Mouse (Mus musculus) right cerebral cortex, postnatal 25 days (tissue): Measurements from ENCODE around the gene Cxcr5.

Source experiments
- DNase-seq: peaks from one replicate; pipeline ENCODE4 v3.0.0; 2022

Gene Cxcr5

GRCm38 (mm10) chr9:44532991-44533580 lies 28.6 kb downstream of the Cxcr5 start:
- DNase-seq: no peak

DNA sequence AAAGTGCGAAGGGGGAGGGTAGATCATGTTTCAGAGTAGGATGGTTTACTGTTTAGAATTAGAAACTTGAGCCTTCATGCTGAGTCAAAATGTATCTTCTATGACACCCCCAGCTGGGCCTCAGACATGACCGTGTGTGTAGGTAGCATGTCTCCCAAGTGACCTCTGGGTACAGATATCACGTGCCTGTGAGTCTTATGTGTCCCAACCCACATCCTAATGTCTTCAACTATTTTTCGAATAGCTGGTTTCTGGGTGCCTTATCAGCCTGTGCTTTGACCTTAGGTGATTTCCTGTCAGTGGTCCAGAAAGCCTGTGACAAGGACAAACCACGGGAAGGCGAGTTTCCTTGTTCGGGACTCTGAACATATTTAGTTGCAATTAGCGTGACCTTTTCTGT lies 33.3 kb downstream of the Cxcr5 start:
- DNase-seq: no peak

DNA sequence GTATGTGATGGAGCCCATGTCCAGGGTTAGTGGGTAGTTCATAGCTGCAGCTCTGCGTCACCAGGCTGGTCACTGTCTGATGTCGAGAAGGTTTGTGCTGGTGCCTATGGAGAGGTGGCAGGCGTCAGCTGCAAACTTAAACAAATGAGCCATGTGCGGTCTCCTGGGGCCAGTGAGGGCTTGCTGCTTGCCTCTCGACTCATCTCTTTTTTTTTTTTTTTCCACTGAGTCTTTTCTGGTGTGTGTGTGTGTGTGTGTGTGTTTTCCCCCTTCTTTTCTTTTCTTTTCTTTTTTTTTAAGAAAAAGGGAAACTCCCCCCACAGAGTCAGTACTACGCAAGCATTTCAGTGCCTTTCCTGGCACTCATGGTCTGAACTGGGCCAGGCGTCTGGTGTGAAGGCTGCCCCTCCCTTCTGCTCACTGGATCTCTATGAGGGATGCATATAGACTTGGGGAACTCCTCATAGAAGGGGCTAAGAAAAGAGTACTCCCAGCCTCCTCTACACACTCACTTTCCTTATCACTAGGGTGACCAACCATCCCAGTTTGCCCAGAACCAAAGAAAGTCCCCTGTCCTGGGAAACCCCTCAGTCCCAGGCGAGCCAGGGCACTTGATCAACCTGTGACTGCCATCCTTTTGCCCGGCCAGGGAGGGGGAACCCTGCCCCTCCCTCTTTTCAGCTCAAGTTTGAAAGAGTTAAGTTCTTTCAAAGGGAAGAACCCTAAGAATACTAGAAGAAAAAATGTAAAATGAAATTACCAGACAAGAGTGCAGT lies 35.2 kb downstream of the Cxcr5 start:
- DNase-seq: no peak

GRCm38 (mm10) chr9:44525589-44525988 lies 36.1 kb downstream of the Cxcr5 start:
- DNase-seq: no peak

- DNase-seq: no peak
Measured at GRCm38 (mm10) chr9:44525001-44525400, 36.7 kb downstream of the Cxcr5 start.

GRCm38 (mm10) chr9:44524235-44524826 lies 37.3 kb downstream of the Cxcr5 start:
- DNase-seq: no peak

GRCm38 (mm10) chr9:44523686-44524085 lies 38.0 kb downstream of the Cxcr5 start:
- DNase-seq: no peak

DNA sequence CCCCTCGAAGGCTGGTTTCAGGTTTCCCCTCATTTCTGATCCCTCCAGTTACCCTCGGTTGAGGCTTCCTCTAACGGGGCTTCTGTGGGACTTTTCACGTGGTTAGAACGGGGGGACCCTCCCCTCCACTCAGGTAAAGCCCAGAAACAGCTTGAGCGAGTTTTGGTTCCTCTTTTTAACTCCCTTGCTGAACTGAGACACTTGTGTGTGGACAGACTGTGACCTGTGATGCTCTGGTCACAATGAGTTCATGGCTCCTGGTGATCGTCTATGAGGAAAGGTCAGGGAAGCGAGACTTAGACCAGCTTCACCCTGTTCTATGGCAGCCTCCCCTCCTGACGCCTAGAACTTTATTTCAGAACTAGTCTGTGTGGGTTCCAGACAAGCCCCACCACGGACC lies 39.8 kb downstream of the Cxcr5 start:
- no peak for DNase-seq

- DNase-seq: no peak
Measured at GRCm38 (mm10) chr9:44518068-44518467, 43.6 kb downstream of the Cxcr5 start.

GRCm38 (mm10) chr9:44517368-44517767 lies 44.3 kb downstream of the Cxcr5 start:
- DNase-seq: no peak

GRCm38 (mm10) chr9:44515891-44516290 lies 45.8 kb downstream of the Cxcr5 start:
- no peak for DNase-seq

- DNase-seq: no peak
Measured at GRCm38 (mm10) chr9:44515131-44515751, 46.4 kb downstream of the Cxcr5 start.

DNA sequence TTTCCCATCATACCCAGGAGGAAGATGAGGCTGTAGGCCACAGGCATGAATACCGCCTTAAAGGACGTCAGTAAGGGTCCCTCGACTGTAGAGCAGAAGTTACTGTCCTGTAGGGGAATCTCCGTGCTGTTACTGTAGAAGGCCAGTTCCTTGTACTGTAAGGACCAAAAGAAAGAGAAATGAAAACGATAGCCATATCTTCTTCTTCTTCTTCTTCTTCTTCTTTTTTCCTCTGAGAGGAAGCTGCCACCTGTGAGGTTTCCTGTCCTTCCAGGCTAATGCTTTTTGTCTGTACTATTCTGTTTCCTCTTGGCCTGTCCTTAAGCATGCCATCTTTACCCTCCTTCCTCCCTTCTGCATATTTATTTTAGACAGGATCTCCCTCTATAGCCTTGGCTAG lies 47.5 kb downstream of the Cxcr5 start:
- DNase-seq: no peak

DNA sequence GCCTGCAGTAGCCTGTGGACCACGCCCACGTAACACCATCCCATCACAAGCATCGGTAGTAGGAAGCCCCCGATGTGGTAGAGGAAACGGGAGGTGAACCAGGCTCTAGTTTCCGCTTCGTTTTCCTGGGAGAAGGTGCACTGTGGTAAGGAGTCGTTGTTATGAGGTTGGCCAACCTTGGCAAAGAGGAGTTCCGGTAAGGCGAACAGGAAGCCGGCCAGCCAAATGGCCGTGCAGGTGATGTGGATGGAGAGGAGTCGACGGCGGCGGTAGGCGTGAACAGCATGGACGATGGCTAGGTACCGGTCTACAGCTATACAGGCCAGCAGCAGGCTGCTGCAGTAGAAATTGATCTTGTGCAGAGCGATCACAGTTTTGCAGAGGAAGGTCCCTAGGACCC lies 48.1 kb downstream of the Cxcr5 start:
- no peak for DNase-seq

DNA sequence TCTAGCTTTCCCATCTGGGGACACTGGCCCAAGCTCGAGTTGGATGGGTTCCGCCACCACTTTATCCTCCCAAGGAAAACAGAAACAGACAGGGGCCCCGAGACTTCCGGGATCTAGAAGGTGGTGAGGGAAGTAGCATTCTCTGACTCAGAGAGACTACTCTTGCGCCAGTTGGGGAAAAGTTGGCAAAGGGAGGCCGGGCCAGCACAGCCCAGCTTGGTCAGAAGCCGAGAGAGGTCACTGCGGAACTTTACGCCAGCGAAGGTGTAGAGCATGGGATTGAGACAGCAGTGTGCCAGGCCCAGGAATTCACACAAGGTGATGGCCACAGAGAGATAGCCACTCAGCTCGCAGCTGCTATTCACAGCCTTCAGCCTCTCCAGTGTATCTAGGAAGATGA lies 48.6 kb downstream of the Cxcr5 start:
- DNase-seq: no peak

DNA sequence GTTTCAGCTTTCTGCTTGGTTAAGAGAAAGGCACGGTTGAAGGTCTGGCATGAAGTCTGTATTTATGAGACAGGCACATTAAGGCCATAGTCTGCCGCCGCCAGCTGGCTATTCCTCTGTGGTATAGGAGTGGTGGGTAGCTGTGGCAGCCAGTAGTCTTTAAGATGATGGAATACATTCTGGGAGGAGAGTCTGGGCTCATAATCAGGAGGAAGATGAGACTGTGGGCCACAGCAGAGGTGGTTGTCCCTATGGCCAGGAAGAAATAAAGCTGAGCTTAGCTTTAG lies 49.0 kb downstream of the Cxcr5 start:
- no peak for DNase-seq

DNA sequence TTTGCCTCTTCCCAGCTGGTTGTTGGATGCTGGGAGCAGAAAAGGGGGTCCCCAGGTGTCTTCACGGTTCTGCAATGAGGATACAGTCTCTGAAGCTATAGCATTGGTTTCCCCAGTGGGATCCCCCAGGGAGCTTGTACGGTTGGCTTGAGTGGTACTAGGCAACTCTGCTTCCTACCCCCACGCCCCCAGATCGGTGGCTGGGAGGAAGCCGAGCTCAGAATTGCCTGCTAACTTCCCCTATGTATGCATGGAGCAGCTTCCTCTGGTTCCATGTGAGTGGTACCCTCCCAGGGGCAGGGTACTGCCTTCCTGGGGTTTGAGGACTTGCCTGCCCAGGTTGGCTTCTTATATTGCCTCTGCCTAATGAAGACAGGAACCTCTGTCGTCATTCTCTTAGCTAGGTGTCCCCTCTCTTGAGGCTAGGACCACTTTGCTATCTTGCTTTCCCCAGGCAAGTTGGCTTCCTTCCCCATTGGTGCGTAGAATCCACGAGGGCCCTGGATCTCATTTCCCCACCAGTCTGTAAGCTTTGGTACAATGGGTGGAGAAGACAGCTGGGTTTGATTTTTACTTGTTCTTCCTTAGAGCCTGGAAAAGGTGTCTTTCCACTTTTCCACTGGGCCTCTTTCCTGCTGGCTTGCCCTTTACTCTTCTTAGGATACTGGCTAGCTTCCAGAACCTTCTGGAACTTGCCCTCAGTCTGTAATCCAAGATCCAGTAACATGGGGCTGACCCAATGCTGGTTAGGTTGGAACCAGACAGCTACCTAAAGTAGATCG lies 49.6 kb downstream of the Cxcr5 start:
- no peak for DNase-seq

DNA sequence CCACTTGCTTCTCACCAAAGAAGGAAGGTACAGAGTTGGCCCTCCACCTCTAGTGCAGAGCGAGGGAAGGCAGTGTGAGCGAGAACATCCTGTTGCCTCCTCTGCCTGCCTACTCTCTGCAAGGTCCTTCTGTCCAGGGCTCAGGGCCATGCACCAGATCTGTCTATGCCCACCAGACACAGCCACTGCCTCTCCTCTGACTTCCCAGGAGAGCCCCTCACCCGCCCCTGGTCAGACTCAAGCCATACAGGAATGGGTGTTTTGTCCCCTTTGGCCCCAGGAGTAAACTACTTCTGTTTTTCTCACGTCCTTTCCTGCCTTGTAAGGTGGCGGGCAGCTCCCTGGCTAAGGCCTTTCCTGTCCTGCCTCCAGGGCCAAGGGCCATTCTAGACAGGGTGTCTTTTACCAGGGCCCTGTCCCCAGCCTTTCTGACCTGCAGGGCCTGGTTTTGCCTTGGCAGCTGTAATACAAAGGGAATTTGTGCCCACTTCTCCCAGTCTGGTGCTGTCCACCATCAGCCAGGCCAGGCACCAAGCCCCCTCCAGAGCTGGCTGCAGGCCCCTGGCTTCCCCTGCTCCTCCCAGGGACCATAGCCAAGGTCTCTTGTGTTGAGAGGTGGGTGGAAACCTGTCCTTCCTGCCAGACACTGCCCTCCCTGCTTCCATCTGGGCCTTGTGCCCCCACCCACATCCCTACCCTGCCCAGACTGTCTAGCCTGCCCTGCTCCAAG lies 50.6 kb downstream of the Cxcr5 start:
- DNase-seq: peak; percentile 33

DNA sequence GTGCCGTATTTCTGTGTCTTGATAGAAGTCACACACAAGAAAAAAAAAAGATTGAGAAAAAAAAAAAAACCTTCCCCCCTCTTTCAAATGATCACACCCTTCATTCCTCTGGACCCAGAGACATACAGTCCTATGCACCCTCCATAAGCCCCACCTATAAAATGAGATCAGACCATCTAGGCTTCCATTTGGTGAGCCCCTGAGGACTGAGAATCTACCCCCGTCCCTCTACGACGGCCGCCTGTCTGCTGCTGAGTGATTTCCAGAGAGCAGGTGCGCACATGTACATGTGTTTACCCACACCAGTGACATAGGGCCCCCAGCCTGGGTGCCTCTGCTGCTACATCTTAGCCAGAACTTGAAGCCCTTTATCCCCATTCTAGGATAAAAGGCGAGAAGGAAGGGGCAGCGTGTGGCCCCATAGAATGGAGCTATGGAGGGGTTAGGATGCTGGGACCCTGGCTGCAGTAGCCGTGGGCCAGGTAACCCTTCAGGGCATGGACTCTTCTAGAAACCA lies 51.3 kb downstream of the Cxcr5 start:
- no peak for DNase-seq

GRCm38 (mm10) chr9:44509487-44510354 lies 52.0 kb downstream of the Cxcr5 start:
- DNase-seq: peak; percentile 75

DNA sequence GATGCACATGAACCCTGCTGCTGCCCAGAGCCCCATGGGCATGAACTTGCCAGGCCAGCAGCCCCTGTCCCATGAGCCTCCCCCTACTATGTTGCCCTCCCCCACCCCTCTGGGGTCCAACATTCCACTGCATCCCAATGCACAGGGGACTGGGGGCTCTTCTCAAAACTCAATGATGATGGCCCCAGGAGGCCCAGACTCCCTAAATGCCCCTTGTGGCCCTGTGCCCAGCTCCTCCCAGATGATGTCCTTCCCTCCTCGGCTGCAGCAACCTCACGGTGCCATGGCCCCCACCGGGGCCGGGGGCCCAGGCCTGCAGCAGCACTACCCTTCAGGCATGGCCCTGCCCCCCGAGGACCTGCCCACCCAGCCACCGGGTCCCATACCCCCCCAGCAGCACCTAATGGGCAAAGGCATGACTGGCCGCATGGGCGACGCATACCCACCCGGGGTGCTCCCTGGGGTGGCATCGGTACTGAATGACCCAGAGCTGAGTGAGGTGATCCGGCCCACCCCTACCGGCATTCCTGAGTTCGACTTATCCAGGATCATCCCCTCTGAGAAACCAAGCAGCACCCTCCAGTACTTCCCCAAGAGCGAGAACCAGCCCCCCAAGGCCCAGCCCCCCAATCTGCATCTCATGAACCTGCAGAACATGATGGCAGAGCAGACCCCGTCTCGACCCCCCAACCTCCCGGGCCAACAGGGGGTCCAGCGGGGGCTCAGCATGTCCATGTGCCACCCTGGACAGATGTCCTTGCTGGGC lies 52.8 kb downstream of the Cxcr5 start:
- no peak for DNase-seq
